Mouse (Mus musculus): ENCODE results near the gene Mettl26.
"Not testable (repeated sequence)": the region's sequence is repeated elsewhere in the genome, so short reads cannot be mapped to it uniquely, and the experiment has no call there.

The Mettl26 gene

DNA sequence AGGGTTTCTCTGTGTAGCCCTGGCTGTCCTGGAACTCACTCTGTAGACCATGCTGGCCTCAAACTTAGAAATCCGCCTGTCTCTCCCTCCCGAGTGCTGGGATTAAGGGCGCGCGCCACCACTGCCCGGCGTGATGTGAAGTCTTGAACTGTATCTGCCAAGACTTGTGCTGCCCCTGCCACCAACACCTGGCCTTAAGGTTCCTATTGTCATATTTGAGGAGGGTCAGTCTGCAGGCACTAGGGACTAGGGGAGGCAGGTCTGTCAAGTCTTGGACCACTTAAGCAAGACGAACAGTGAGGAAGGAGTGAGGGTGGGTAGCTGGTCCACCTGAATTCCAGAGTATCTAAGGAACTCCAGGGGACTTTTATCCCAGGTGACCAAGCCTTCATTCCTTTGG, 5.4 kb upstream of the Mettl26 start:
- no peak for DNase-seq (ENCODE audit: low read depth)

DNA sequence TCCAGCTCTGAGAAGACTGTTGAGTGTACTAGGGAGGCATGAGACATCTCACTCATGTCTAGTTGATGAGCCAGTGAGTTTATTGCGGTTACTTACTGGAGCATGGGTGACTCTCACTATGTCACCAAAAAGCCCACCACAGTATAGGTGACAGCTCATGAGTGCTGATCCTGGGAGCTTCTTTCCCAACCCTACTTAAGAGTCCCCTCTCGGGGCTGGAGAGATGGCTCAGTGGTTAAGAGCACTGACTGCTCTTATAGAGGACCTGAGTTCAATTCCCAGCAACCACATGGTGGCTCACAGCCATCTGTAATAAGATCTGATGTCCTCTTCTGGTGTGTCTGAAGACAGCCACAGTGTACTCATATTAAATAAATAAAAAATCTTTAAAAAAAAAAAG, 4.9 kb upstream of the Mettl26 start:
- DNase-seq (ENCODE audit: low read depth): no peak

DNA sequence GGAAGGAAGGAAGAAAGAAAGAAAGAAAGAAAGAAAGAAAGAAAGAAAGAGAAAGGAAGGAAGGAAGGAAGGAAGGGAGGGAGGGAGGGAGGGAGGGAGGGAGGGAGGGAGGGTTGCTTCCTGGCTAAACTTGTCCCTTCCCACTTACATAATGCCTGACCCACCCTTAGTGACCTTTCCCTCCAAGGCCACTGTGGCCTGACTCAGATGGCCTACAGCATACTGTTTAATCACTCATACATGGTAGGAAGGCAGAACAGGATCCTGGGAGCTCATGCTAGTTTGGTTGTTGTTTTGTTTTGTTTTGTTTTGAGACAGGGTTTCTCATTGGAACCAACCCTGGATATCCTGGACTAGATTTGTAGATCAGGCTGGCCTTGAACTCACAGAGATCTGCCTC, 3.3 kb upstream of the Mettl26 start:
- DNase-seq (ENCODE audit: low read depth): not testable (repeated sequence)

DNA sequence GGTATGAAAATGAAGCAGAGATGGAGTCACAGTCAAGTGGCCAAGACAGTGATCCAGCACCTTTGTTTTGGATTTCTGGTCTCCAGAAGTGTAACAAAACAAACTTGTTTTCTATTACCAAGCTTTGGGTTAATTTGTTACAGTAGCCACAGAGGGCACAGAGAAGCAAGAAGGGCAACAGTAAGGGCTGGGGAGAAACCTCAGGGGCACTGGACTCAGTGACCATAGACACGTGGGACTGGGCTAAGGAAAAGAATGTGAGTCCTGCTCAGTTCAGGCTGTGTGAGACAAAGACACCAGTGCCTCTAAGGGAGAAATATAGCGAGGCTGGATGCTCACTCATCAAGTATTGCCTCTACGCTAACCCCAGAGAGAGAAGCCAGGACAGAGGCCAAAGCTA, 2.2 kb upstream of the Mettl26 start:
- DNase-seq (ENCODE audit: low read depth): no peak

DNA sequence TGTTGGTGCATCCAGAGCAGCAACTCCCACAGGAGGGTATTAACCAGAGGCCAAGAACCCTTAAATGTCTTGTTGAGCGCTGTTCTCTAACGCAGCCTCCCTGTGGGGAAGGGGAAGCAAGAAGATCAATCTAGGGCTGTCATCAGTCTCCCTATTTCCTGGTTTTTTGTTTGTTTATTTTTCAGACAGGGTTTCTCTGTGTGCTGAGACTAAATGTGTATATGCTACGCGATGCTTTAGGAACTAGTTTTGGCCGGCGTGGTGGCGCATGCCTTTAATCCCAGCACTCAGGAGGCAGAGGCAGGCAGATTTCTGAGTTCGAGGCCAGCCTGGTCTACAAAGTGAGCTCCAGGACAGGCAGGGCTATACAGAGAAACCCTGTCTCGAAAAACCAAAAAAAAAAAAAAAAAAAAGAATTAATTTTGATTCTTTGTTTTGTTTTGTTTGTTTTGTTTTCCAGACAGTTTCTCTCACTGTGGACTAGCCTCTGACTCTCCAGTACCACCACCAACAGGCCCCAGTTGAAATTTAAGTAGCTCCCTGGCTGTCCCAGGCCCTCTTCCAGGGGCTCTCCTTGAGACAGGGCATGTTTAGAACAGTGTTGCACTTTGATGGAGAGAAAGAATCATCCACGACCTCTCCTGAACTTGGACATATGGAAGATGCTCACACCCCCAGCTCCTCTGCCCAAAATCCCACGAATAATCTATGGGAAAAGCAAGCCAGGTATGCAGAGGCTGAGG, 1.3 kb upstream of the Mettl26 start:
- no peak for DNase-seq (ENCODE audit: low read depth)

DNA sequence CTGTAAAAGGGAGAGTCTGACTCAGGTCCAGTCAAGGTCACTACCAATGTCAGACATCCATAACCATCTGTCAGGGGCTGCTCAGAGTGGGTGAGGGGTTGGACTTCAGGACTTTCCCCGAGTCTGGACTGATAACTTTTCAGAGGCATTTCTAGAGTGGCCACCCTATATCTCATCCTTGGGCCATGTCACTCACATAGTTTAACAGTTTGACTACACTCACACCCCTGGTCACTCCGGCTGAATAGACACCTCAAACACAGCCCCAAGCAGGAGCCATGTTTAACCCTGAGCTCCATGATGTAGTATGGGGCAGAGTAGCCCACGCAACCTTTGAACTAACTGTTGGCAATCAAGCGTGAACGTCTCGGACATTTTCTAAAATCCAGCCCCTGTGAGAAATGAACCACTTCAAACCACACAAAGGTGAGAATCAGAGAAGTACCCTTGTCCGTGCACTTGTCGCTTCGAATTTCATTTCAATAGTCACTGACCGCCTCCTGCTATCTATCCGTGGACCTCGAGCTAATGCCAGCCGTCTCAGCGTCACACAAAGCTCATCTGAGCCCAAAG, 640 bp upstream of the Mettl26 start:
- no peak for DNase-seq (ENCODE audit: low read depth)

DNA sequence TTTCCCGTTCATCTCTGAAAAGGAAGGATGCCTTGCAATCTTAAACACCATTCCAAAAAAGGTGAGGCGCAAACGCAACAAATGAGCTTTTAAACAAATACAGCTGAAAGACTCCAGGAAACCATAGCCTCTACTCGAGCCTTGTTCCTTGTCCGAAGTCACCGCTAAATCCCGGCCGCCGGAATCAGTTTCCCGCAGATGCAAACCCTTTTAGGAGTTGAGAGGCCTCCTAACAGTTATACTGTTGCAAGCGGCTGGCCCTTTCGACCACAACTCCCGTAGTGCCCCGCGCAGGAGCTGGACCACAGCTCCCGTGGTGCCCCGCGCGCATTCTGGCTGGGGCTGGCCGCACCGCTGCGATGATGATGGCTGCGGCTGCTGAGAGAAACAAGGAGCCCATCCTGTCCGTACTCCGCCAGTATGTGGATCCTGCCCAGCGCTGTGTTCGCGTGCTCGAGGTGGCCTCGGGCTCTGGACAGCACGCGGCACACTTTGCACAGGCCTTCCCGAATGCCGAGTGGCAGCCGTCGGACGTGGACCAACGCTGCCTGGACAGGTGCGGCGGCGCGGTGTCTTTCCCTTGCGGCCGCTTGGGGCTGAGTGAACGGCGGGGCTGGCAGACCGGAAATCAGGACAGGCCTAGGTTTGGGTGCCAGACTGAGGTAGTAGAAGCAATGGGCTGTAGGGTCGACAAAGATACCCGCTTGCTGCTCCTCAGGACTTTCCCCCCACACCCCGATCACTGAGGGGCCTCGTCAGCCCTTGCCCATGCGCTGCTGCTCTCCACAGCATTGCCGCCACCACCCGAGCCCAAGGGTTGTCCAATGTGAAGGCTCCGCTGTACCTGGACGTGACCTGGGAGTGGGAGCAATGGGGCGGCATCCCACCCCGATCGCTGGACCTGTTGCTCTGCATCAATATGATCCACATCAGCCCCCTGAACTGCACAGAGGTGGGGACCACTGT, 580 bp downstream of the Mettl26 start:
- peak; percentile 71 for DNase-seq (ENCODE audit: low read depth)

DNA sequence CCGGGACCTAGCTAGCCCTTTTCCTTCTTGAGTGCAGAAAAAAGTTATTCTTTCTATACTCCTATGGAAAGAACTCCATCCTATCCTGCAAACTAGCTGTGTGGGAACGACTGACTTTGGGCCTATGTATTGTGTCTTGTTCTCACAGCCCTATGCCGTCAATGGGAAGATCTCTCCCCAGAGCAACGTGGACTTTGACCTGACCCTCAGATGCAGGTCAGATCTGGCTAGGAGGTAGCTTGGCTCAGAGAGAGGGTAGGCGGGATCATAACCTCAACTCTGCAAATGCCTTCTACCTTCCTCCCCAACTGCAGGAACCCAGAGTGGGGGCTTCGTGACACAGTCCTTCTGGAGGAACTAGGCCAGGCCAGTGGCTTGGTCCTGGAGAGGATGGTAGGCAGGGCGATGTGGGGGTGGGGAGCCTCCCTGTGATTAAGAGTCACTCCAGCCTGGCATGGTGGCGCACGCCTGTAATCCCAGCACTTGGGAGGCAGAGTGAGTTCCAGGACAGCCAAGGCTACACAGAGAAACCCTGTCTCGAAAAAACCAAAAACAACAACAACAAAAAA, 1.6 kb downstream of the Mettl26 start:
- no peak for DNase-seq (ENCODE audit: low read depth)

DNA sequence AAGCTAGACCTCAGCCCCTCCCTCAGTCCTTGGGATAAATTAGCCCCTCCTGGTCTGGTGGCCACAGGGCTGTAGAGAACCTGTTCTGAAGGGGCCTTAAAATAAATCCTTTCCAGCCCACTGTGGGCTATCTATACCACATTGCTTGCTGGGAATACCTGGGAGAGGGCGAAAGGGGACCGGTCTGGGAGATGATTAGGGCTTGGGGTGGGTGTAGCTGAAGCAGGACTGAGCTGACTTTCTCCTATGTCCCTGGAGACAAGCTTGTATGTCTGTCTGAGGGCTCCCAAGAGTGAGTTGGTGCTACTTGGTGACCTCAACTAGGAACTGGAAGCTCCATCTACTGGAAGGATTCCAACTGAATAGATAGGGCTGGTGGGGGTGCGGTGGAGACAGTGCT, 2.2 kb downstream of the Mettl26 start:
- no peak for DNase-seq (ENCODE audit: low read depth)

DNA sequence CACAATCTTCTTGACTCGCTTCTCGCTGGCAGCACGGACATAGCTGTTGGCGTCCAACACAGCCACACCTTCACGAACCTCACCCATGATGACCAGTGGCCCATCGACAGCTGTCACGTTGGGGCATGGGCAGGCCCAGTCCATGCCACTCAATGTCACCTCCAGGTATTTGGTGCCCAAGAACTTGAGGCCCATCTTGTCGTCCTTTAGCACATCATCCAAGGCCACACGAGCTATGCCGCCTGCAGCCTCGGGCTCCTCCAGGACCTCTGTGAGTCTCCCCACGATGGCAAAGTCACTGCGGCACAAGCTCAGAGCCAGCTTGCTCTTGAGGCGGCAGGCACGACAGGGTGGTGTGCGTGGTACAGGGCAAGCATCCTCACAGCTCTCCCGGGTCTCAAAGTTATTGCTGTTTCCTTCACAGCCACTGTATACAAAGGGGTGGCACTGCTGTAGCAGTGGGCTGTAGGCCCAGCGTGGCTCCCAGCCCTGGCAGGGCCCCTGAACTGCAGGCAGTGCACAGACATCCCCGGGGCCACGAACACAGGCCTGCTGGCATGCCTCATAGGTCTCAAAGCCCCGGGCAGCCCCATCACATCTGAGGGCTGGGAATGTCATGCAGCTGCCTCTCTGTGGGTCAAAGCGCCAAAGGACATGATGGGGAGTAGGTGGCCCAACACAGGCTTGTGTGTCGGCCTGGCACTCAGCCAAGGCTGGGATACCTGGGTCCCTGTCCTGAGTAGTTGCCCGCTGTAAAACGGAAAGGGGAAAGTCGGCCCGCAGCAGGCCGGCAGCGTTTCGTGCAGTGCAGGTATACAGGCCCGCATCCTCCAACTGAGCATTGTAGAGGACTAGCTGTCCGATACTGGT, 3.1 kb downstream of the Mettl26 start:
- DNase-seq (ENCODE audit: low read depth): no peak

DNA sequence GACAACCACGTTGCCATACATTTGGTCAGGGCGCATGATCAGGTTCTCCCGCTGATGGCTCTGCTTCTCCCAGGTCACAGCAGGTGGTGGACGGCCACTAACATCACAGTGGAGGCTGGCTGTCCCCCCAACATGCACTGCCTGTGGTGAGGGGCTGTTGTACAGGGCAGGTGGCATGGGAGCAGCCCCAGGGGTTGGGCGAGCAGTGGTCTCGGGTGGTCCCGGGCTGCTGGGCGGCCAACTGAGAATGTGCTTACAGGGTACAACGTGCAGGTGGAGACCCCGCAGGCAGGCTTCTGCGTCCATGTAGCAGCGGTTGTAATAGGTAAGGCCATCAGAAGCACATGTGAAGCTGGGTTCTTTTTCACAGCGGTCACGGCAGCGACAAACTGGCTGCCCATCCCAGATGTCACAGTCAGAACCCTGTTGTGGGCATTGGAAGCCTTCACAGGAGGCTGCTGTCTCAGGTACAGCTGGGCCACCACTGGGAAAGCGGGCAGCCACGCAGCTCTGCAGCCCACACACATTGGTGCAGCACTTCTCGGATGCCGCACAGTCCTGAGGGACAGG, 3.8 kb downstream of the Mettl26 start:
- DNase-seq (ENCODE audit: low read depth): no peak

DNA sequence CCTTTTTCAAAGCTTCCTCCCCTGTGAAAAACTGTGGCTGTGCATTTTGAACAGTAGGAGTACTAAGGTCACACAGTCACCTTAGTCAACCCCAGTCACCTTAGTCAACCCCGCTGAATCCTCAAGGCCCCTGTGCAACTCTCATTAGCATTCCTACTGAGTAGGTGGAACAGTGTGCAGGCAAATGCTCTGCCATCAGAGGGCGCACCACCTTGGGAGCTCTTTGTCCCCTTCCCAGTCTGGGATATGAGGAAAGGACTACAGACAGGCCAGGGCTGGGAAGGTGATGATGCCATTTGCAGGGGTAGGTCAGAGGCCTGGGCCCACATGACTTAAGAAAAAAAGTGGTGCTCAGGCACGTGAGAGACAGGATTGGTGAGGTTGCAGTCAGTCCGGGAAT, 4.4 kb downstream of the Mettl26 start:
- DNase-seq (ENCODE audit: low read depth): no peak

DNA sequence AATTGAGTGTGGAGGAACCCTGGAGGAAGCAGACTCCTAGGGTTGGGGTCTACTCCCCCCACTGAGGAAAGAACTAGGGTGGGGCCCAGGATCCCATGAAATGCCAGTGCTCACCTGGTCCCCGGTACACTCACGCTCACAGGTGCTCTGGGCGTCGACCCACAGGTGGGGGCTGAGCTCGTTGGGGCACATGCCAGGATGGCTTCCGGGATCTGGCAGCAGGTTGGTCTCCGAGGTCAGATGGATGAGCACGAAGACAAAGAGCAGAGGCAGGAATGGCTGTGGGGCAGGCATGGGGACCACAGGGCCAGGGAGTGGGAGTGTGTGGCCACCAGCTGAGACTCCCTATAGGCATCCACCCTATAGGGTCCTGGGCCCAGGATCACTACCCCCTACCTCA, 4.9 kb downstream of the Mettl26 start:
- no peak for DNase-seq (ENCODE audit: low read depth)

DNA sequence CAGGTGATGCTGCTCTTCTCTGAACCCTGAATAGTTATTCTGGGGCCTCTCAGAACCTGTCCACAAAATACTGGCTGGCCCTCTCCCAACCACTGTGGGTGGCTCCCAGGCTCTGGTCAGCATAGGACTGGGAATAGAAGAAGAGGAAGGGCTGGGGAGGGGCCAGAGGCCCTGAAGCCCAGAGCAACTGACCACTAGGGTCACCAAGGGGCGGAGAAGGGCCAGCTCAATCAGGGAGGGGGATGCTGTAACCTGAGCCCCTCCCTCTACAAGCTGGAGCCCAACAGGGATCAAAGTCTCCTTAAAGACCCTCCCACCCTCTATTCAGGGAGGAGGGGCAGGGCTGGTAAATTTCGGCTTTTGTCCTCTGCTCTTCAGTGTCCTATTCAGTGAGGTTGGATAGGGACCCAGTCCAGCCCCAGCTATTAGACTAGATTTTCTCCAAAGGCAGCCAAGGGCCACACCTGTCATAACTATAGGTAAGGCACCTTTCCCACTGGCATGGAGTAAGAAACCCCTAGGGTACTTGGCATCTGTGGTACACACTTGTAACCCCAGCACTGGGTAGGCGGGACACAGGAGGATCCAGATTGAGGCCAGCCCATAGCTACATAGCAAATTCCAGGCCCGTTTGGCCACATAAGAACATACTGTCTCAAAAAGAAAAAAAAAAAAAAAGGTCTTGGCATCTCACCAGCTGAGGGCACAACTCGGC, 5.5 kb downstream of the Mettl26 start, which contains the start of gene Wfikkn1:
Gene Wfikkn1 (minus strand): TSS at position 663 of the 715 bp plus-strand sequence.
- DNase-seq (ENCODE audit: low read depth): no peak

DNA sequence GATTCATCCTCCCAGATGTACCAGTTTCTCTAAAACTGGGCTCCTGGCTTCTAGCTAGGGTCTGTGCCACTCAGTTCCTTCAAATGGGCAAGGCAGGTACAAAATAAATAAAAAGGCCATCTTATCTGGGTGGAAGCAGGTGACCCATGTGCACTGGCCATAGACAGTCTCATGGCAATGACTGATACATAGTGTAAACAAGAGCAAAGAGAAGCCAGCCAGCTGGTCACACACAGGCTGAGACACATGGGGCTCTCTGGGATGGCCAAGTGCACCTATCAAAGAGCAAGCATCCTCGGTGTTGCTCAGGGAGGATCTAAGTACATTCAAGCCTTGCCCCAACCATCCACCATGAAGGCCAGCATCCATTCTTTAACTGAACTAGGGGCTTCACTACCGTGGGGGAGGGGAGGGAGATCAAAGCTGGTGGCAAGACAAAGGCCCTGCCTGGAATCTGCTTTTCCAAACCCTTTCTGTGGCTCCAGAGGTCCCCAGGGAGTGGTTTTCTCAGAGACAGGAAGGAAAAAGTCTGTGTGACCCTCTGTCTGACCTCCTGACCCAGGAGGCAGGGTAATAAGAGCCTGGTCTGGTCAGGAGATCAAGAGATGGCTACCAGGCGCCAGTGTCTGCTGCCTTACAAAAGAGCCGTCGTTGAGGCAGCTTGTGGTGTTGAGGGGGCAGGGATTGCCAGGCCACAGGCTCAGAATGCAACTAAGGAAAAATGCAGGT, 6.2 kb downstream of the Mettl26 start:
- no peak for DNase-seq (ENCODE audit: low read depth)

DNA sequence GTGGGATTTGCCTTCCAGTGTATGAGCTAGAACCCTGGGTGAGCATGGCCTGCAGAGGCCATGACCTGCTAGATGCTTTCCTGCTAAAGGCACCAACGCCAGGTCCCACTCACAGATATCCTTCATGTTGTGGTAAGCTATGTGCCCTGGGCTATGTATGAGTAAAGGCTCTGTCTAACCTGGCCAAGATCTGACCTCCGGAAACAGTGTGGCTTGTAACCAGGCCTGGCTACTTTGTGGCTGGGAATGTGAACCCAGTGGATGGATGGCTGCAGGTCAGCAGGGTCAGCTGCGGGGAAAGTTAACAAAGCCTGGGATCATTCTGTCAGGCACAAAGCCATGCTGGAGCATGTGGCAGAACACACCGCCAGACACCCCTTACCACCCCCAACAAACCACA, 6.8 kb downstream of the Mettl26 start:
- no peak for DNase-seq (ENCODE audit: low read depth)

DNA sequence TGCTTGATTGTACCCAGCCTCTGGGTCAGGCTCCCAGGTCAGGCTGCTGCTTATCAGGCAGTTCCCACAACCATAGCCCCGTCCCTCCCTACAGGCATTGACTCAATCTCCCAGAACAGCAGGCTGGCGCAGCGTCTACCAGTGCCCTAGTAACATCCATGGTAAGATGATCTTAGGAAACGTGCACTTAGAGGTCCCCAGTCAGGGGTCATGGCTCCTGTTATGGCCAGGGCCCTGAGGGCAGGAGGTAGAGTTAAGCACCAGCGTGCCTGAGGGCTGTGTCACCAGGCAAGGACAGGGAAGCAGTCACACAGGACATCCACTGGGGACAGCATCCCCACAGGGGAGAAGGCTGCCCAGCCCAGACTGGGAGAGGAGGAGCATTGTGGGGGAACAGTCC, 7.4 kb downstream of the Mettl26 start:
- DNase-seq (ENCODE audit: low read depth): no peak

DNA sequence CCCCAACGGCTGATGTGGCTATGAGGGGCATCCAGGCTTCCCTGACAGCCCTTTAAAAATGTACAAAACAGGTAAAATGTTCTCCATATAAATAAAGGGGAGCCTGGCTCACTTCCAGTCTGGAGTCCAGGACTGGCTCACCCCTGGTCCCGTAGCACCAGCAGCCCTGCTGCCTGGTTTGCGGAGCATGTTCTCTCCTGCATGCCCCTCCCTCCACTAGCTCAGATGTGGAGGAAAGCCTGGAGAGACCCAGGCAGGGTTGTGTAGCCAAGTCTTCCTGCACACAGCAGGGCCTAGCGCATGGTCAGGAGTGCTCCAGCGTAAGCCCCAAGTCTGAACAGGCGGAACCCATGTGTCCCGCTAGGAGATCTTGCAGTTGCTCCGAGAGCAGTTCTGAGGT, 8.4 kb downstream of the Mettl26 start:
- no peak for DNase-seq (ENCODE audit: low read depth)

DNA sequence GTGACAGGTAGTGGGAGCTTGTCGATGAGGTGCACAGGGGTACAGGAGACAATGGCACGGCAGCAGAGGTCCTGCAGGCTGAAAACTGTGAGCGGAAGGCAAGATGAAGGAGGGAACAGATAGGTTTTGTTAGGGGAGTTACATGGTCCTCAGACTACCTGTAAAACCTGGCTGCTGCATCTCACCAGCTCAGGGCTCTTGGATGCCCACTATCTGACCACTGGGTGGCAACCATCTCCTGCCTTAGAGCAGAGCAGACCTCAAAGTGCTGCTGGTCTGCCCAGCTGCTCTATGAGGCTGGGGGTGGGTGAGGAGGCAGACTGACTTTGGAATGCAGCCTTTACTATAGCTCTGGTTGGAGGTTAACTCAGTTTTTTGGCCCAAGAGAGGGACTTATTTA, 8.9 kb downstream of the Mettl26 start:
- no peak for DNase-seq (ENCODE audit: low read depth)

DNA sequence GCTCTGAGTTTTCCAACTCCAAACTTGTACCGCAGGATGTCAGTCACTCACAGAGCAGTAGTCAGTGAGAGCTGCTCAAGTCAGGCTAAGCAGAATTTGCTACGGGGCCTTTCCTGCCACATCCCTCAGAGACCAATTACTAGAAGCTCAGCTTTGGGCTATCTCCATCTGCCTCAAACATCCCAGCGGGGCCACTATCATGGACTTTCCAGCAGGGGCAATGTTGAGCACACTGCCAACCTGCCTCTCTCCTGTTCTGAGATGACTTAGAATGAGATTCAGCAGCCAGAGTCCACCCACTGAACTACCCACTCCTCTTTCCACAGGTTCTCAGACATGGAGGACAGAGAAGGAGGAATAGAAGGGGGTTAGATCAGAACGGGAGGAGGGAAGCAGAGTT, 10.8 kb downstream of the Mettl26 start:
- no peak for DNase-seq (ENCODE audit: low read depth)

Measured in c-Kit-positive CD71-negative TER-119-negative erythroid progenitor cells, embryonic 14.5 days (primary cell).